Mouse (Mus musculus): ENCODE measurements at regions not wholly inside any gene's neighbourhood (a gene's known extent, or its start where the extent isn't known, plus 50 kb on each side); places are given as distances from the start of the nearest gene placed in this dataset.

DNA sequence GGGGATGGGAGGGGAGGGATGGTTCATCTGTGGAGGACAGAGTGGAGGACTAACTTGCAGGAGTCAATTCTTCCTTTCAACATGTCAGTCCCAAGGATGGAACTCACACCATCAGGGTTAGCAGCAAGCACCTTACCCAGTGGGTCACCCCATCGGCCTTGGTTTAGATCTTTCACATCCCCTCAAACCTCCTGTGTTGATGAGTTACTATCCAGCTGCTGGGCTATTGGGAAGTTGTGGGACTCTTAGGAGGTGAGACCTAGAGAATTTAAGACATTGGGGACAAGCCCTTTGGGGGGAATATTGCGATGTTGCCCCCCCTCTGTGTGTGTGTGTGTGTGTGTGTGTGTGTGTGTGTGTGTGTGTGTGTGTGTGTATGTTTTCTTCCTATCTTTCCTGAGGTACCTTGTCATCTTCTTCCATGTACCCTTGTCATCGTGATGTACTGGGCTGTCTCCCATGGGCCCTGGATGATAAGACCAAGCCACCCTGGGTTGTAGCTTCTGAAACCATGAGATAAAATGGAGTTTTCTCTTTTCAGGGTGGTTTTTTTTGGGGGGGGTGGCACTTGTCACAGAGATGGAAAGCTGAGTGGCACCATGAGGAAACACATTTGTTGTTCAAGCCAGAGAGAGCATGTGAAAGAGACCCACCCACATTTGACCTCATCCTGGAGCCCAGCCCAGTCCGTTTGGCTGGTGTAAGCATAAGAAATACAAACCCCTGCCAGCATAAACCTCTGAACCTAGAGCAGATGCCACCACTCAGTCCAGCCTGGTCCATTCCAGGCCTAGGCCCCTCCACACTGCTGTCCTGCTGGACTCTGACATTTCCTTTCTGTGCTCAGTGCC, 98.3 kb upstream of the Bod1 start:
- Histone ChIP-seq H3K4me3 (ENCODE audit: insufficient read depth, low read depth, low read length) (no peak overlapping the region), H3K36me3 (ENCODE audit: control insufficient read depth, insufficient read depth, low read length) (no peaks in the 10 kb centered on the region), H3K4me1 (ENCODE audit: control insufficient read depth, insufficient read depth, low read length) (peaks cover 41% of the 10 kb centered on the region), H3K27me3 (replicated peaks; ENCODE audit: control insufficient read depth, insufficient read depth, low read length) (no peaks in the 10 kb centered on the region), H3K27ac (ENCODE audit: insufficient read depth, low read depth, low read length) (peak overlapping the region; percentile 63)
- DNase-seq: peak; percentile 95
- TF ChIP-seq POLR2A (IDR thresholded peaks at IDR 0.05; ENCODE audit: low read depth, low read length): no peak
- no peak for TF ChIP-seq CTCF (conservative IDR thresholded peaks at IDR 0.05; ENCODE audit: insufficient read depth, insufficient read length, low read depth, low read length)
- 75% methylated on average over 4 of the region's 4 CpGs for WGBS

DNA sequence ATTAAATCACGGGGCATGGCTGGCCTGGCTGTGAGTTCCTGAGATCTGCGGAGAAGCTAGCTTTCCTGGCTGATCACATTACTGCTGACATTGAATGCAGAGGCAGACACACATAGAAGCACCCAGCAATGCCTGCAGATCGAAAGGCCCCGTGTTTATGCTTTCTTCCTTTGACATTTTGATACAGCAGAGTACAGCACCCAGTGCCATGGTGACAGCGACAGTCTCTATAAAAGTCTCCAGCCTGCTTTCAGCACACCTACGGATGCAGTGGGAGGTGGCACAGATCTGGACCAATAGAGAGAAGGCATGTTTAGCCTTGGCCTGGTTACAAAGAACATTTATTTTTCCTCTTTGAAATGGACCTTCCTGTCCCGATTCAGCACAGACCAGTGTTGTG, 99.2 kb upstream of the Bod1 start:
- peak overlapping the region; percentile 63 for H3K27ac ChIP-seq (ENCODE audit: insufficient read depth, low read depth, low read length)
- WGBS: 20% methylated on average over 7 of the region's 7 CpGs
- peaks cover 41% of the 10 kb centered on the region for H3K4me1 ChIP-seq (ENCODE audit: control insufficient read depth, insufficient read depth, low read length)
- H3K27me3 ChIP-seq (replicated peaks; ENCODE audit: control insufficient read depth, insufficient read depth, low read length): no peaks in the 10 kb centered on the region
- no peaks in the 10 kb centered on the region for H3K36me3 ChIP-seq (ENCODE audit: control insufficient read depth, insufficient read depth, low read length)
- DNase-seq: peak; percentile 78
- no peak overlapping the region for H3K4me3 ChIP-seq (ENCODE audit: insufficient read depth, low read depth, low read length)
- TF ChIP-seq CTCF (conservative IDR thresholded peaks at IDR 0.05; ENCODE audit: insufficient read depth, insufficient read length, low read depth, low read length): no peak
- TF ChIP-seq POLR2A (IDR thresholded peaks at IDR 0.05; ENCODE audit: low read depth, low read length): no peak

DNA sequence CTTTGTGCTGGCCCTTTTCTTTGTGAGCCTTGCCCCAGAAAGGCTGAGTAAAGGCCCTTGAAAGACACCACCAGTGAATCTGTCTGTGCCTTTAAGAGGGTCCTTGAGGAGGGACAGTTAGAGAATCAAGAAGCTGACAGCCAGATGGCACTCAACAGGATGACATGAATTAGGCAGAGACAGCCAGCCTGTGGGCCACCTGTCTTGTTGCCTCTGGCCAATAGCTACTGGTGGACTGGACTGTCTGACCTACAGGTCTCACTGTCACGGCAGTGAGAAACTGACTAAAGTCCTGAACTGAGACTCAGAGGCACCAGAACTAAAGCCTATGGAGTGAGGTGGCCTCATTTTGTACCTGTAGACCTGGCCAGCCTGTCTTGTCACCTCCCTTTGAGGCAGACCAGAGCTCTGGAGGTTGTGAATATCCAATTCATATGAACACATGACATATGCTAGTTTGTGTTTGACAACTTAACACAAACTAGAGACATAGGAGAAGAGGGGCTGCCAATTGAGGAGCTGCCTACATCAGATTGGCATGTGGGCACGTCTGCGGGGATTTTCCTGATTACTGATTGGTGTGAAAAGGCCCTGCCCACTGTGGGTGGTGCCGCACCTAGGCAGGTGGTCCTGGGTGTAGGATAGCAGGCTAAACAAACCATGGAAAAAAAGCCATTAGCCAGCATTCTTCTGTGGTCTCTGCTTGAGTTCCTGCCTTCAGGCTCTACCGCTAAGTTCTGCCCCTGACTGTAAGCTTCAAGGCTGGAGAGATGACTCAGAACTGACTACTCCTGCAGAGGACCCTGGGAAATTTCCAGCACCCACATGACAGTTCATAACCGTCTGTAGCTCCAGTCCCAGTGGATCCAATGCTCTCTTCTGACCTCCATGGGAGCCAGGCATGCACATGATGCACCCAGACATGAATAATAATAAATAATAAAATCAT, 100.1 kb upstream of the Bod1 start:
- TF ChIP-seq CTCF (conservative IDR thresholded peaks at IDR 0.05; ENCODE audit: insufficient read depth, insufficient read length, low read depth, low read length): no peak
- no peak for TF ChIP-seq POLR2A (IDR thresholded peaks at IDR 0.05; ENCODE audit: low read depth, low read length)
- peaks cover 35% of the 10 kb centered on the region for H3K4me1 ChIP-seq (ENCODE audit: control insufficient read depth, insufficient read depth, low read length)
- no peaks in the 10 kb centered on the region for H3K36me3 ChIP-seq (ENCODE audit: control insufficient read depth, insufficient read depth, low read length)
- H3K27me3 ChIP-seq (replicated peaks; ENCODE audit: control insufficient read depth, insufficient read depth, low read length): no peaks in the 10 kb centered on the region
- H3K27ac ChIP-seq (ENCODE audit: insufficient read depth, low read depth, low read length): peak overlapping the region; percentile 63
- DNase-seq: peak; percentile 30
- WGBS: 81% methylated on average over 6 of the region's 6 CpGs
- H3K4me3 ChIP-seq (ENCODE audit: insufficient read depth, low read depth, low read length): no peak overlapping the region

DNA sequence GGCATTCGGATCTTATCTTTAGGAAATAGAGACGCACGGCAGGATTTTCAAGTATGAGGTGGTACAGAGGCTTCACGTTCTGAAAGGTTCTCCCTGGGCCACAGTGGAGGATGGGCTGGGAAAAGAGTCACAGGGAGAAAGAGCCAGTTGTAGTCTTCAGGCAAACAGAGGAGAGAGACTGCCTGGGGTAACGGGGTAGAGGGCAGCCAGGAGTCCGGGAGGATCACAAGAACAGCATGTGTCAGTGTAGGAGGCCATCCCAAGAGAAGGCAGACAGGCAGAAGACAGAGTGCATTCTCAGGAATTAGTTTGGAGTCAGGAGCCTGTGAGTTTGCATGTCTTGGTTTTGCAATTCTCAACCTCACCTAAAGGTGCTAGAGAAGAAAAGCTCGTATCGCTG, 94.5 kb upstream of the Cpeb4 start:
- WGBS: 63% methylated on average over 8 of the region's 8 CpGs
- H3K27ac ChIP-seq (ENCODE audit: insufficient read depth, low read depth, low read length): no peak overlapping the region
- no peak for TF ChIP-seq POLR2A (IDR thresholded peaks at IDR 0.05; ENCODE audit: low read depth, low read length)
- no peaks in the 10 kb centered on the region for H3K36me3 ChIP-seq (ENCODE audit: control insufficient read depth, insufficient read depth, low read length)
- H3K4me3 ChIP-seq (ENCODE audit: insufficient read depth, low read depth, low read length): no peak overlapping the region
- DNase-seq: peak; percentile 36
- peaks cover 16% of the 10 kb centered on the region for H3K4me1 ChIP-seq (ENCODE audit: control insufficient read depth, insufficient read depth, low read length)
- H3K27me3 ChIP-seq (replicated peaks; ENCODE audit: control insufficient read depth, insufficient read depth, low read length): no peaks in the 10 kb centered on the region

DNA sequence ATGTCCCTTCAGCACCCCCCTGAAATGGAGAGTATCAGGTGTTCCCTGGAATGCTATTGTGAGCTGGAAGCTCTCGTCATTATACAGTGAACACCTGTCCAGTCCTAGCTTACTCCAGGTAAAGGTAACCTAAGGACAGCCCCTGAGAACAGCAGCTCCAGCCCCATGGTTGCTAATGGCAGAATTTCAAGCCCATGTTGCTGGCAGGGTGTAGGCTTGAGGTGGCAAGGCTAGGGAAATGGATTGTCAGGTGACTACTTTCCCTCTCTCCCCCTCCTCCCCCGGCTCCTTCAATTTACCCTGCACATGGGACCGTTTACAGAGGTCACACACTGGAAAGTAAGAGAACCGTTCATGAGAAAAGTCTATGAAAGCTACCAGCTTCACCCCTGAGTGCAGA, 93.2 kb upstream of the Cpeb4 start:
- H3K27me3 ChIP-seq (replicated peaks; ENCODE audit: control insufficient read depth, insufficient read depth, low read length): no peaks in the 10 kb centered on the region
- no peaks in the 10 kb centered on the region for H3K36me3 ChIP-seq (ENCODE audit: control insufficient read depth, insufficient read depth, low read length)
- 26% methylated on average over 4 of the region's 4 CpGs for WGBS
- no peak for TF ChIP-seq CTCF (conservative IDR thresholded peaks at IDR 0.05; ENCODE audit: insufficient read depth, insufficient read length, low read depth, low read length)
- no peak for TF ChIP-seq POLR2A (IDR thresholded peaks at IDR 0.05; ENCODE audit: low read depth, low read length)
- H3K4me1 ChIP-seq (ENCODE audit: control insufficient read depth, insufficient read depth, low read length): peaks cover 16% of the 10 kb centered on the region
- no peak overlapping the region for H3K4me3 ChIP-seq (ENCODE audit: insufficient read depth, low read depth, low read length)
- DNase-seq: peak; percentile 75
- H3K27ac ChIP-seq (ENCODE audit: insufficient read depth, low read depth, low read length): peak overlapping the region; percentile 86

DNA sequence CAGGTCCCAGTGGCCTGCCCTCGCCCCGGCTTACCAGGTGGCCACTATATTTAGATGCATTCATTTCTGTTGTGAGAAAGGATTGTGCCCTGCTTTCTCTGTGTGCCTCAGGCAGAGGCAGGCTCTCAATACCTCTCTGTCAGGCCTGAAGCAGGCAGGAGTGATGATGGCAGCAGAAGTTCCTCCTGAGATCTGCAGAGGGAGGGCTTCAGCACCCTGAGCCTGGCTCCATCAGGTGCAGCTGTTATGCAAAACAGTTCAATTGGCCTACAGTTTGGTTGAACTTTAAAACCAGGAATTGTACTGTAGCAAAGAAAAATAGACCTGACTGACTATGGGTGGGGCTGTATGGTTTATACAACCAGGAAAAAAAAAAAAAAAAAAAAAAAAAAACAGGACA, 92.7 kb upstream of the Cpeb4 start:
- peaks cover 20% of the 10 kb centered on the region for H3K4me1 ChIP-seq (ENCODE audit: control insufficient read depth, insufficient read depth, low read length)
- 60% methylated on average over 2 of the region's 2 CpGs for WGBS
- TF ChIP-seq CTCF (conservative IDR thresholded peaks at IDR 0.05; ENCODE audit: insufficient read depth, insufficient read length, low read depth, low read length): no peak; the same call in 1 of the 2 replicates
- peak overlapping the region; percentile 86 for H3K27ac ChIP-seq (ENCODE audit: insufficient read depth, low read depth, low read length)
- no peak overlapping the region for H3K4me3 ChIP-seq (ENCODE audit: insufficient read depth, low read depth, low read length)
- peak; percentile 75 for DNase-seq
- H3K27me3 ChIP-seq (replicated peaks; ENCODE audit: control insufficient read depth, insufficient read depth, low read length): no peaks in the 10 kb centered on the region
- H3K36me3 ChIP-seq (ENCODE audit: control insufficient read depth, insufficient read depth, low read length): no peaks in the 10 kb centered on the region

DNA sequence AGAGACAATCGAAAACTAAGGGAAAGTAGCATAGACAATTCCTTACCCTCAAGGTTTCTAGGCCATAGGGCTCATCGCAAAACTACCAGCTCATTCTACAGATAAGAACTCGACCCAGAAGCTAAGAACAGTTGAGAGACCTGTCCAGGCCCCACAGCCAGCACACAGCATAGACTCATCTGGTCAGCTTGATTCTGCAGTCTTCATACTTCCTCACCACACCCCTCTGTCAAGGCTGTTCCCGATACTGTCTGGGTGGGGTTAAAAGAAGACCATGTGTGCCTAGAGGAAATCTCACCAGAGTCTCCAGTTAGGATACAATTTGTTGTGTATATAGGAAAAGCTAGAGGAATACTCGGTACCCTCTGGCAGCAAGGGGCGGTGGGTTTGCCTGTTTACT, 91.0 kb upstream of the Cpeb4 start:
- Histone ChIP-seq H3K27ac (ENCODE audit: insufficient read depth, low read depth, low read length) (no peak overlapping the region), H3K27me3 (replicated peaks; ENCODE audit: control insufficient read depth, insufficient read depth, low read length) (no peaks in the 10 kb centered on the region), H3K36me3 (ENCODE audit: control insufficient read depth, insufficient read depth, low read length) (no peaks in the 10 kb centered on the region), H3K4me1 (ENCODE audit: control insufficient read depth, insufficient read depth, low read length) (peaks cover 25% of the 10 kb centered on the region), H3K4me3 (ENCODE audit: insufficient read depth, low read depth, low read length) (no peak overlapping the region)
- WGBS: 86% methylated on average over 6 of the region's 6 CpGs
- no peak for TF ChIP-seq POLR2A (IDR thresholded peaks at IDR 0.05; ENCODE audit: low read depth, low read length)
- TF ChIP-seq CTCF (conservative IDR thresholded peaks at IDR 0.05; ENCODE audit: insufficient read depth, insufficient read length, low read depth, low read length): no peak
- DNase-seq: no peak

Data from kidney, adult 2 months (tissue).